Mouse (Mus musculus) left cerebral cortex, postnatal 4 days (tissue): ENCODE results near the gene Map2k7. TPM values are rescaled to one million over a fixed set of nuclear protein-coding genes. Genes with fewer than 3 reads are reported as not detected.
"Not testable (repeated sequence)": the region's sequence is repeated elsewhere in the genome, so short reads cannot be mapped to it uniquely, and the experiment has no call there.

Experiments
- DNase-seq: peaks from one replicate; pipeline ENCODE4 v3.0.0-alpha.2; 2022
- intact Hi-C: fragments of 180-260 bp; cut with DNase I; formaldehyde crosslinking; loops from one replicate; pipeline ENCODE4 v1.15.1; 2025
- total RNA-seq, 2 experiments: library from RNA; stranded (reverse); gene quantifications; 2 replicates each; pipeline ENCODE4 v1.2.3; 2021

Map2k7 gene
- total RNA-seq, 2 experiments from 2014 or later: 62.9 to 65.4 TPM

DNA sequence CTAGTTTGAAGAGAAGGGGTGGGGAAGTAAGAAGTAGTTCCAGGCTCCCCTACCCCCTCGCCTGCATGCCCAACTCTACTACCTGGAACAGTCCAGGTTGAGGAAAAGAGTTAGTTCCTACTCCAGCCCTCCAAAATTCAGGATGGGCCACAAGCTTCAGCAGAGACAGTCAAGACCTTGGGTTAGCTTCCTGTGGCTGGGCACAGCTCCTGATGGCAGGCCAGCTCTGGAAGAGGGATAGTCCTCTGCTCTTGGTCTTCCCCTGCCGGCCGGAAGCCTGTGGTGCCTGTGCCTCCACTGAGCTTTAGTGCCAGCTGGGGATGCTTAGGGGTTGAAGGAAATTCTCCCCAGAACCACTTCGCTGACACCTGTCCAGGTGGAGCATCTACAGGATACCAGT, 12.2 kb upstream of the Map2k7 start:
- DNase-seq: no peak
- intact Hi-C loops: no loop called here

DNA sequence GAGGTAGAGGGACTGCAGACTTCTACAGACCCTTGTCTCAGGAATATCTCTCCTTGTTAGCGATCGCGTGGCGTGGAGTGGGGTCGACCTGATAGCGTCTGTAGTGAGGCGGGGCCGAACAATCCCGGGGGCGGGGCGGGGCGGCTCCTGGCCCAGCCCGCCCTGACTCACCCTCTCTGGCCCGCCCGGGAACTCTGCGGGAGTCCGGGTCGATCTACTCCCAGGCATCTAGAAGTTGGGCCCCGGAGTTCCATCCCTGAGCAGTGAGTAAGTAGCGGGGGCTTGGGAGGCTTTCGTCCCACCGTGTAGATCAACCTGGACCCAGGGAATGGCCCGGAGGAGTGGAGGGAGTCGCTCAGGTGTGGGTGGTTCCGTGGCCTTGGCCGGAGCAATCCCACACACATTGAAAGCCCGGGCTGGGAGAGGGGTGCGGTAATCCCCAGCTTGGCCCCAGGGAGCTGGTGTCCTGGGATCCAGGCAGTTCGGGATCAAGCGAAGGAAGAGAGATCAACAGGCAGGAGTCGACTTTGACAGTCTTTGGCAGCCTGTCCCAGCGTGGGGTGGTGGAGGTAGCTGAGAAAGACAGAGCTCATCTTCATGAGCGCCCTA, 11.7 kb upstream of the Map2k7 start, which contains the start of gene Lrrc8e:
Lrrc8e (plus strand) TSS at position 89 of the 609 bp plus-strand sequence.
- no peak for DNase-seq
- intact Hi-C loops: no loop called here

DNA sequence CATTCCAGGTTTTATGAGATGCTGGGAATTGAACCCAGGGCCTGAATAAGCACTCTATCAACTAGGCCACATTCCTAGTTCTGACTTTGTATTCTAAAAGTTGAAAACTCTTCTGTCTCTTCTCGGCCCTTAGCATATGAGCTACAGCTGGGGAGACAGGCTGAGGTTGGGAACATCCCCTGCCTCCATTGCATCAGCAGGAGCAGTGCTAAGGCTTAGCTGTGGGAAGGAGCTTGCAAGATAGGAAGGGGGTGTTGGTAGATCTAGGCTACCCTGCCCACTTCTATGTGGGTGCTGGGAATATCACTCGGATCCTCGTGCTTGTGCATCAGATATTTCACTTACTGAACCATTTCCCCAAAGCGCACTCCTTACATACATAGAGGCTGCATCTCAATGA, 10.6 kb upstream of the Map2k7 start:
- intact Hi-C loops: no loop called here
- no peak for DNase-seq

DNA sequence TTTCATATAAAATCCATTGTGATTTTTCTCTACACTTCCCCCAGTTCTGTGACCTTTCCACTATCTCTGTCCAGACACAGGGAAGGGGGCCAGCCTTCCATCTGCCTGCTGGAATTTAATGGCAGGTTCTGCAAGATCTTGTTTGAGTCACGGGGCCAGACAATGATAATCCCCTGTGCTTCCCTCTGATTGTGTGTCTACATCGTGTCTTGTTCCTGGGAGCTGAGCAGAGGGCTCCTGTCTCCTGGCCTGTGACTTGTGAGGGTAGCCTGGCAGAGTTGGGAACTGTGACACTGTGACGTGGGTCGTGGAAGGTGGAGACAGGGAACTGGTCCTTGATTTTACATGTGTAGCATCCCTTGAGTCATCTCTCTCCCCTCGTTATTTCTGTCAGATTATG, 8.8 kb upstream of the Map2k7 start:
- DNase-seq: no peak
- intact Hi-C loops: no loop called here

DNA sequence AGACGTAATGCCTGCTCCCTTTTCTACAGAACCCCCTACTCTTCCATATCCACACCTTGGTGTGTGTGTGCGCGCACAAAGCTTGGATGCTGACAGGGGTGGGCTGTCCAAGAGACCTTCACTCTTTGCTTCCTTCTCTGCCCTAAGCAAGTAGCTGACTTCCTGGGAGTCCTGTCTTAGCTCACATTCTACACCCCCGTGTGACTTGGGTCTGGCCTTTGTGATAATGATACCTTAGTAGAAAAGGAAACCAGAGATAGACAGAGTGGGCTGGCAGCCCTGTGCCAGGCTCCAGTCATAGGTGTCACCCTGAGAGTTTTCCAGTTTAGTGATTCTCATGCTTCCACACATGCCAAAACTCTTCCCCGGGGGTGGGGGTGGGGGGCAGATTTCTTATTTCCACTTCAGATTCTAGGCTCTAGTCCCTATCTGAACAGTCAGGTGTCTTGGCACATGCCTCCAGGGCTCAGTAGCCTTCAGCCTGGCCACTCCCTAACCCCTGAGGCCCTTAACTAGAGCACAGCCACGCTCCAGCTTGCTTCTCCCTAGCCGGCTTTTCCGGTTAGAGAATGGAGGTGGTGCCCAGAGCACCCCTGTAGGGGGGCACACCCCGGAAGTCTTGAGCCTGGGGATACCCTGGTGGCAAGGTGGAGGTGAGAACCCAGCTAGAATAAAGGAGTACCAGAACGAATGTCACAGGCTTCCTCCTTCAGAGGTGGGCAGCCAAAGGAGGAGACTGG, 7.8 kb upstream of the Map2k7 start:
- intact Hi-C loops: no loop called here
- no peak for DNase-seq

DNA sequence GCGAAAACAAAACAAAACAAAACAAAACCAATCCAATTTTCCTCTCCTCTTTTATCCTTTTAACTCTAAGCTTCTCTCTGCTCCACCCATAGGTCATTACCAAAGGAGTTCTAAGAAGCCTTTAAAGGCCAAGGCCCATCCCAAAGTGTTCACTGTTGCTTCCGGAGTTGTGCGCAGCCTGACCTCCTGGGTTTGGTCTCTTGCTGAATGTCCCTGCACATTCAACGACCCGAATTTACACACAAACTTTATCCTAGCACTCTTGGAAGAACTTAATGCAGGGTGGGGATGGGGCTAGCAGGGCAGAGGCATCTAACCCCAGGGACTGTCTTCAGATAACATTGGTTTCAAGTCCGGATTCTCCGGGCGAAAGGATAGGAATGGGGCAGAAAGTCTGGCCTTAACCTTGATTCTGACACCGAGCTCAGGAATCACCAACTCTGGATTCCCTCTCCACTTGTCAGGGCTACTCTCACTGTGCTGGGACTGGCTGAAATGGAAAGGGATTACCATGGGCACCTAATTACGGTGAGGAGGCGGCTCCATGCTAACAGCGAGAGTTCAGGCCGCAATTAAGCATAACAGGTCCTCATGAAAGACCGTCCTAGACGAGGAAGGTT, 616 bp upstream of the Map2k7 start:
- intact Hi-C loops: no loop called here
- no peak for DNase-seq

DNA sequence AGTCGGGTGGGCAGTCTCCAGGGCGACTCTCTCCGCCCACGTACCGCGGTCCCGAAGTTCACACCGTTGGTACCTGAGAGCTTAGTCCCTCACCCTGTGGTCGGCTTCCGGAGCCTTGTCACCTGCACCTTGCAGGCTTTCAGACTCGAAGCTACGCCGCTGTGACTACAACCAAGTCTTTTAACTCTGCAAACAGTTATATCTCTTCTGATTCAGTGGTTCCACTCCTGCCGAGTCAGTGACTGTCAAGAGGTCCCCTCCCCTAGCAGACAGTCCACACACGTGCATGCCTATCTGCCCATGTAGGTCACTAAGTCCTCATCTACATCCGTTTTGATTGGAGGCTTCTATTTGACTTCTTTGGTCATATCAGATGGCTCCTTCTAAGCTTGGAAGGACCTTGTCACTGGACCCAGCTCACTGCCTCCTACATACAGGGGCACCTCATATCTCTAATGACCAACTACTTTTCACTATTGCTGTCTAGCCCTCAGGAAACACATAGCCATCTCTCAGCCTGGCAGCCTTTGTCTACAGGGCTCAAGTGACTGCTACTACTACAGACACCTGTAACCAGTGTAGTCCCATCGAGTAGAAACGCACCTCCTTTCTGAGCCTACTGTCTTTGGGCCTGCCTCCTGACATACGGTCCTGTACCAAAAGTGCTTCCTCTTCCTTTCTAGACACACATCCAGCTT, 802 bp downstream of the Map2k7 start:
- intact Hi-C loops: no loop called here
- DNase-seq: no peak

DNA sequence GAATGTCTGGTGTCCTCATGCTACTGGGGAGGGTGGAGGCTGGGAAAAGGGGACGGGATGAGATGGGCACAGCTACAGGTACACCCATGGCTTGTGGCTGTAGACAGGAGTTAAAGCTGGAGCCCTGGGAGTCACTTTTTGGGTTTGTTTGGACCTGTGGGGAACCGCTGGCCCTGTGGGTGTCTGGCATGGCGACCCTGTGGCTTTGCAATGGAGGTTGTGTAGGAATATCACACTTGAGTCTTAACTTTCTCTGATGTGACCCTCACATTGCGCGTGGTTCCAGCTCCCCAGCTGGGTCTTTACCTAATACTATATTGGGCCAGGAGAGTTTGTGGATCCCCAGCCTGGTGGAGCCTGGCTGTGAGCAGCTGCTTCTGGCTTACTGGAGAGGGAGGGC, 6.5 kb downstream of the Map2k7 start:
- DNase-seq: no peak
- intact Hi-C loops: no loop called here

DNA sequence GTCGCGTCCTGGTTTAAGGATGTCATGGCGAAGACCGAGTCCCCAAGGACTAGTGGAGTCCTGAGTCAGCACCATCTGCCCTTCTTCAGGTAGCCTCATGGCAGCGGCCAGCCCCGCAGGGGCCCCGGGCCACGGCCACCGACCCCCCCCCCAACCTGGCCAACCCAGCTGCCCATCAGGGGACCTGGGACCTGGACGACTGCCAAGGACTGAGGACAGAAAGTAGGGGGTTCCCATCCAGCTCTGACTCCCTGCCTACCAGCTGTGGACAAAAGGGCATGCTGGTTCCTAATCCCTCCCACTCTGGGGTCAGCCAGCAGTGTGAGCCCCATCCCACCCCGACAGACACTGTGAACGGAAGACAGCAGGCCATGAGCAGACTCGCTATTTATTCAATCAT, 7.2 kb downstream of the Map2k7 start:
- intact Hi-C loops: no loop called here
- DNase-seq: no peak

DNA sequence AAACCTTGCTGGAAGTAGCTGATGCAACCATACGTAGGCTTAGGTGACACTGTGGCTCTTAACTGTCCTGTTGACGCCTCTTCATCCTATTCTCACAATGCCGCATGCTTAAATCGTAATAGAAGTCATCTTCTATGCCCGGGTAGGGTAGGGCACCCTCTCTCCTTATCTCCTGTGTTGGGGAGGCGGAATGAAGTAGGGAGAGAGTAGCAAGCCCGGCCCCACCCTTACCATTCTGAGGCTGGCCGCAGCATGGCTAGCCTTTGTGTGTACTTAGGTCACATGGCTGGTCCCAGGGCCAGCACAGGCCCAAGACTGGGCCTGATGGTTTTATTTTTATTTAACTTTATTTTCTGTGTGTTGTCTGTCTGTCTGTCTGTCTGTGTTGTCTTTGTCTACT, 8.7 kb downstream of the Map2k7 start:
- intact Hi-C loops: no loop called here
- no peak for DNase-seq

DNA sequence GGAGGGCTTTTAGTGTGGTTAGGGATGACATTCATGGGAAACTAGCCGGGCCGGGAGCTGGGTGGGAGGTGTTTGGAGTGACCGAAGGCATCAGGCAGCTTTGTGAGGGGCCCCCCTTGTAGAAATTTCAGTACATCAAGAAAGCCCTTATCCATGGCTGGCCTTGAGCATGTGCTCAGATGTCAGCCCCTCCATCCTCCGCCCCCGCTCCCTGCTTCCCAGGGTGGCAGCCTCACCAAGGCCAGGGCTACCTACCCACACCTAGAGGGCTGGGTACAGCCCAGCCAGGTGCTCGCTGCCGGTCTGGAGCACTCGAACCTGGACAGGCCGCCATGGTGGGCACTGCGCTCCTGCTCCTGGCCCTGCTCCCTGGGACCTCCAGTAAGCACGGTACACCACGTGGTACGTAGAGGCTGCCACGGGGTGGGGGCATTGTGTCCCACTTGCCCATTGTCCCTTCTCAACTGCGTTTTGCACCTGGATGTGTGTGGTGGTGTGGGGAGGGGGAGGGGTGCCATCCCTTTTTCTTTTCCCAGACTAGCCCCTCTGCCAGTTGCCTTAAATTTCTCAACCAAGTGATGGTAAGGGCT, 9.5 kb downstream of the Map2k7 start, which contains the start of gene Tgfbr3l:
Tgfbr3l (plus strand) TSS at position 264 of the 590 bp plus-strand sequence.
- no peak for DNase-seq
- intact Hi-C loops: no loop called here

DNA sequence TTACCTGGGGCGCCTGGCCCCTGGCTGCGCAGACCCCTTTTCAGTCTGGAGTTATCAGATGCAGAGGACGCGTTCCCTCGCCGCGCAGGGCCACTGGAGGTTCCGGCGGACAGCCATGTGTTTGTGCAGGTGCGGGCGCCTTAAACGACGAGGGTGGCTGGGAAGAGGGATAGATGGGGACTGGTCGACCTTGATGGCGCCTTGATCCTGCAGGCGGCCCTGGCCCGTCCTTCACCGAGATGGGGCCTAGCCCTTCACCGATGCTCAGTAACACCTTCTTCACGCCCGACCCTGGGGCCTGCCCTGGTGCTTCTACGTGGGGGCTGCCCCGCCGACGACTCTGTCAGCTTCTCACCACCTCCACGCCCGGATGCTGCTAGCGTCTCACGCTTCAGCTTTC, 10.7 kb downstream of the Map2k7 start:
- DNase-seq: no peak
- intact Hi-C loops: no loop called here

DNA sequence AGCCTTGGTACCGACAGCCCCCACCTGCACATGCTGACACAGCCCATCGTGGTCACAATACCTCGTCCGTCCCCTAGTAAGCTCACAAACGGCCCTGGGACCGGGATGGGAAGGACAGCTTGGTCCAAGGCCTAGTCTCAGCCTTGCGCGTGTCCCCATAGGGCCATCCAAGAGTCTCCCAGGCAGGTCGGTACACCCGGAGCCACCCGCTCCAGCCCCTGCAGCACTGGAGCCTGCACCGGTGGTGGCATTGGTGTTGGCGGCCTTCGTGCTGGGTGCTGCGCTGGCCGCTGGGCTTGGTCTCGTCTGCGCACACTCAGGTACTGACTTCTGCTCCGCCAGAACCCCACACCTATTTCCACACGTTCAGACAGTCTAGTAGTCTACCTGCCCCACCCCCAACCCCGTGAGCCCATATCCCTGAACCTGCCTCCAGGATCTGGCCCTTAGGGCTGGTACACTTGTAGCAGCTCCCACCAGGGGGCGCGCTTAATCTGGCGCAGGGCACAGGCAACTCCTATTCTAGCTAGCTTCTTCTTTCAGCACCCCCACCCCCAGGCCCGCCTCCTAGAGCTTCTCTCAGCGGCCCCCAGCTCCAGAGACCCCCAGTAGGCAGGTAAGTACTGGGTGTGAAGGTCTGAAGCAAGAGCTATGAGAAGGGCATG, 11.9 kb downstream of the Map2k7 start:
- DNase-seq: peak; percentile 89
- intact Hi-C loops: no loop called here

DNA sequence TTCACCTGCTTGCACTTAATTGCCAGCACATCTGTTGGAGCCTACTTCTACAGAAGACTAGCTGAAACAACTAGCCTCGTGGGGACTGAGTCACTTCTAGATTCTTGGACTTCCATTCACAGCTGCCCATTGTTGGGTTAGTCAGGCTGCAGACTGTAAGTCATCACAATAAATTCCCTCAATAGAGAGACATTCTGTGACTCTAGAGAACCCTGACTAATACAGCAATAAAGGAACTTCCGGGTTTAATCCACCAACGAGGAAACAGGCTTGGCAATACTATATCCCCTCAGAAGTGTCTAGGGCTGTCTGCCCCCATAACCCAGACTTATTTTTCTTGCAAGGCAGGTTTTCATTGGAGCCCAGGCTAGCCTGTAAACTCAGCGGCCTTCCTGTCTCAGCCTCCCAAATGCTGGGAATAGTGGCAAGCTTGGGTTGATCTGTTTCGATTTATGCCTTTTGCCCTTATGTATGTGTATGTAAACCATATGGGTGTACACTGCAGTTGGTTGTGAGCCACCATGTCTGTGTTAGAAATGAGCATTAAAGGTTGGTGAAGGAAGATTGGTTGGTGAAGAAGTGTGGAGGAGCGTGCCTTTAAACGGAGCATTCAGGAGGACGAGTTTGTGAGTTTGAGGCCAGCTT, 13.7 kb downstream of the Map2k7 start:
- intact Hi-C loops: no loop called here
- DNase-seq: no peak

DNA sequence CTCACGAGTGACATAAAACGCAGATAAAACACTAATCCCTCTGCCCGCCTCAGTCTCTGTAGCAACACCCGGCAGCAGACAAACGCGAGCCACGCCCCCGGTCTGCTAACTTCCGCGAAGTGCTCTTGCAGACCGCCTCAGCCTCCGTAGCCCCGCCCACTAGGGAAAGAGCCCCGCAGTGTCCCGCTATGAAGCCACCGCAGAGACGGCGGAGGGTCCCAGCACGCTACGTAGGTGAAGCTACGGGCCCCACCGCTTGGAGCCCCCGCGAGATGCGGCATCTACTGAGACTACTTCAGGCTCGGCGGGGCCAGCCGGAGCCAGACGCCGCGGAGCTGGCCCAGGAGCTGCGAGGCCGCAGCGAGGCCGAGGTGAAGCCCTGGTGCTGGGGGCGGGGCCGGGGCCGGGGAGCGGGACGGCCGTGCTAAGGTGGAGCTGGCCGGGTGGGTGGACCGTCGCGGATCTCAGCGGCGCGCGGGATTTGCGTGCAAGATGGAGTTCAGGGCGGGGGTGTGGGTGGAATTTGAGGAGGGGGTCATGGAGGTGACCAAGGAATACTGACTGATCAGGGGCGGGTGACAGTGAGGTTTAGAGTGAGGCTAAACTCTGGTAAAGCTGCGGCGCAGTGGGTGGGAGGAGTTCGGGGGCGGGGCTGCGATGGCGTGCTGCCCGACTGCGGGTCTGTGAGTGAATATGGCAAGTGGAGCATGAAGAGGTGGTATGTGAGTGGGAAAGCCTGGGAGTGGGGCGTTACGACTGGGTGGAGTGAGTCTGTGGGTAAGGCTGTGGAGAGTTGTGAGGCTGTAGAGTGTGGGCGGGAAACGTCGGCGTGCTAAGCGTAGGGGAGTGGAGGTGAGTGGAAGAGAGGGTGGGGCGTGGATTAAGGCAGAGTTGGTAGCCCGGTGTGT, 14.6 kb downstream of the Map2k7 start, which contains the start of gene Snapc2:
Snapc2 (plus strand) TSS at position 147 of the 908 bp plus-strand sequence.
- DNase-seq: peak; percentile 96
- intact Hi-C loops: no loop called here

DNA sequence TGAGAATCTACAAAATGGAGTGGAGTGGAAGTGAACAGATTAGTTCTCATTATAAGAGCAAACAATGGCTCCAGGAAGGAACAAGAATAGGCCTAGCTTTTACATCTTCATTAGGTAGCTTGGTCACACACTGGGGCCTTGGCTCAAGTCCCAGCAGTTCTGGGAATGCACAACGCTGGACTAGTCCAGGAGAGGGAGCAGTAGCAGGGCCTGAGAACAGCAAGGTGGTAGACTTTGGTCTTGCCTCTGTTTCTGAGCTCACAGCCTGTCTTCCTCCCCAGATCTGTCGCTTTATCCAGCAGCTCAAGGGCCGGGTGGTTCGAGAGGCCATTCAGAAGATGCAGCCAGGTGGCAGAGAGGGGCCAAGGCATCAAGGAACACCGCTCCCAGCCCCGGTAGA, 15.5 kb downstream of the Map2k7 start:
- intact Hi-C loops: no loop called here
- DNase-seq: peak; percentile 88

DNA sequence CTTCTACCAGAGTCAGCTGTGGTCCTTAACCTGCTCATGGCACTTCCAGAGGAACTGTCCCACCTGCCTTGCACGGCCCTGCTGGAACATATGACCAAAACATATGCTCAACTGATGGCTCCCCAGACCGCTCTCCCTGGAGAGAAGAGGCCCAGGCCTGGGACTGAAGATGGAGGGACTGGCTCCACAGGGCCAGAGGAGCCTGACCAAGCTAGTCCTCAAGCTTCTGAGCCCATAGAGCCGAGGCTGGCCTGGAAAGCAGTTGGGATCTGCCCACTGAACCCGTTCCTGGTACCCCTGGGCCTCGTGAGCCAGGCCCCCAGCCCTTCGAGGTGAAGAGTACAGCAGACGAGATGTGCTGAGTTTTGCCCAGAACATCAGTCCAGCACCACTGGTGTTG, 16.9 kb downstream of the Map2k7 start:
- intact Hi-C loops, DNase-seq: not testable (repeated sequence)

DNA sequence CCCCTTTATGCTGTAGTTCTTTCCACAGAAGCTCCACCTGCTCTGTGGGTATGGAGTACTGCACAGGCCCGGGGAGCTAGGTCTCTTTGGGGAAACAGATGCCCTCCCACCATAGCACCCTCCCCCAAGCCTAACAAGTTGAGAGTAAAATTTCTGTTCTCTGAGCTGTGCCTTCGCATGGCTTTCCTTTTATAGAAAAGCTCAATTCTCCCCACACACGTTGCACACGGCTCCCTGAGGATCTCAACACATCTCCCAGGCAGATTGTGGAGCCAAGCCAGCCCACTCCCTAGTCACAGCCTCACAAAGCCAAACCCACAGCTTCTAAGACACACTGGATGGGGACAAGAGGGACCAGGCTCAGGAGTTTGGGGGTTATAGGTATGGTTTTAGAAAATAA, 18.4 kb downstream of the Map2k7 start:
- no peak for DNase-seq
- intact Hi-C loops: no loop called here

DNA sequence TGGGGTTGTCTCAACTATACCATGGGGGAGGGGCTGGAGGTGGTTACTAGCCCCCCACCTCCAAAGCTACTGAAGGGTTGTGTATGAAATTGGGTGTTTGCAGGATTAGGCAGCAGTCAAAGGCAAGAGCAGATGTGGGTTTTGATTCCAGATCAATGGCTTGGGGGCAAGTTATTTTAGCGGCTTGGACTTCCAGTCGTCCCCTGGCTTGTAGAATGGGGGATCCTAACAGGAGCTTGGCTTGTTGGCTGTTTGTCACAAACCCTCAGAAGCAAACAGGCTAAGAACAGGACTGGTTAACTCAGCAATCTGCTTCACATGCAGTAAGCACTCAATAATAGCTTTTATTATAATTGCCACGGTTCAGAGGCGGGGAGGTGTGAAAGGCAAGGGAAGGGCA, 18.8 kb downstream of the Map2k7 start:
- intact Hi-C loops: no loop called here
- no peak for DNase-seq
